Mouse (Mus musculus): ENCODE measurements around the gene Cmbl. TPM values are rescaled to one million over a fixed set of nuclear protein-coding genes. Genes with fewer than 3 reads are reported as not detected.
A peak's percentile ranks its signal among the peaks of the same experiment; 100 is the strongest.

Gene Cmbl
- polyA plus RNA-seq, 1 experiment from 2014 or later: 0.51 TPM

GRCm38 (mm10) chr15:31617261-31617660 lies 52.1 kb downstream of the Cmbl start:
- ChIA-PET CTCF (no interaction called here), POLR2A (no interaction called here)
- ATAC-seq (no peak), DNase-seq (ENCODE audit: low read depth, low spot score) (no peak)
- in situ Hi-C loops (cut with MboI; ENCODE audit: low pct_unique_long_range_greater_than_20kb): loop anchor here (25.0 kb wide), 2 partner anchors 620 to 1120 kb away; partner anchors contain the start of gene Sema5a
- no peaks in the 10 kb centered on the region for H3K27me3 ChIP-seq
- no peak for TF ChIP-seq CTCF (IDR thresholded peaks at IDR 0.05)

GRCm38 (mm10) chr15:31619521-31619920 lies 54.3 kb downstream of the Cmbl start:
- no peak for ATAC-seq

GRCm38 (mm10) chr15:31627277-31628154 lies 62.3 kb downstream of the Cmbl start:
- no peak for DNase-seq (ENCODE audit: low read depth, low spot score)
- TF ChIP-seq CTCF (IDR thresholded peaks at IDR 0.05): no peak
- no peak for ATAC-seq
- CTCF ChIA-PET: no interaction called here
- no peaks in the 10 kb centered on the region for H3K27me3 ChIP-seq
- POLR2A ChIA-PET: no interaction called here
- in situ Hi-C loops (cut with MboI; ENCODE audit: low pct_unique_long_range_greater_than_20kb): no loop called here

More at GRCm38 (mm10) chr15:31619521-31619920, 54.3 kb downstream of the Cmbl start:
- POLR2A ChIA-PET: no interaction called here
- no peak for DNase-seq (ENCODE audit: low read depth, low spot score)
- in situ Hi-C loops (cut with MboI; ENCODE audit: low pct_unique_long_range_greater_than_20kb): loop anchor here (25.0 kb wide), 2 partner anchors 618 to 1118 kb away; partner anchors contain the start of gene Sema5a
- CTCF ChIA-PET: interaction anchor here (0.9 to 1.3 kb wide), 2 partner anchors 9 to 11 kb away, joined by 3 read pairs; no protein-coding TSS in a partner anchor
- no peaks in the 10 kb centered on the region for H3K27me3 ChIP-seq
- no peak for TF ChIP-seq CTCF (IDR thresholded peaks at IDR 0.05)

- CTCF ChIA-PET: interaction anchor here (1.1 kb wide), 1 partner anchor 9 kb away, joined by 3 read pairs; no protein-coding TSS in a partner anchor
- no peak for TF ChIP-seq CTCF (IDR thresholded peaks at IDR 0.05)
- POLR2A ChIA-PET: no interaction called here
- in situ Hi-C loops (cut with MboI; ENCODE audit: low pct_unique_long_range_greater_than_20kb): no loop called here
- H3K27me3 ChIP-seq: no peaks in the 10 kb centered on the region
- DNase-seq (ENCODE audit: low read depth, low spot score) (no peak), ATAC-seq (no peak)
These were observed 63.0 kb downstream of the Cmbl start for GRCm38 (mm10) chr15:31628180-31628579.

GRCm38 (mm10) chr15:31629556-31629955 lies 64.4 kb downstream of the Cmbl start:
- ChIA-PET CTCF (interaction anchor here (0.9 kb wide), 1 partner anchor 9 kb away, joined by 3 read pairs; no protein-coding TSS in a partner anchor), POLR2A (no interaction called here)
- in situ Hi-C loops (cut with MboI; ENCODE audit: low pct_unique_long_range_greater_than_20kb): no loop called here
- H3K27me3 ChIP-seq: no peaks in the 10 kb centered on the region
- no peak for TF ChIP-seq CTCF (IDR thresholded peaks at IDR 0.05)
- no peak for DNase-seq (ENCODE audit: low read depth, low spot score)
- no peak for ATAC-seq

GRCm38 (mm10) chr15:31631396-31631858 lies 66.2 kb downstream of the Cmbl start:
- no peaks in the 10 kb centered on the region for H3K27me3 ChIP-seq
- ChIA-PET CTCF (no interaction called here), POLR2A (no interaction called here)
- DNase-seq (ENCODE audit: low read depth, low spot score) (no peak), ATAC-seq (no peak)
- TF ChIP-seq CTCF (IDR thresholded peaks at IDR 0.05): no peak
- in situ Hi-C loops (cut with MboI; ENCODE audit: low pct_unique_long_range_greater_than_20kb): no loop called here

- no peak for TF ChIP-seq CTCF (IDR thresholded peaks at IDR 0.05)
- ChIA-PET POLR2A (no interaction called here), CTCF (no interaction called here)
- ATAC-seq: peak; percentile 80
- peak; percentile 31 for DNase-seq (ENCODE audit: low read depth, low spot score)
- no peaks in the 10 kb centered on the region for H3K27me3 ChIP-seq
- in situ Hi-C loops (cut with MboI; ENCODE audit: low pct_unique_long_range_greater_than_20kb): no loop called here
These were observed 67.3 kb downstream of the Cmbl start for GRCm38 (mm10) chr15:31632478-31632877.

GRCm38 (mm10) chr15:31634582-31634981 lies 69.4 kb downstream of the Cmbl start:
- in situ Hi-C loops (cut with MboI; ENCODE audit: low pct_unique_long_range_greater_than_20kb): no loop called here
- POLR2A ChIA-PET: no interaction called here
- CTCF ChIA-PET: no interaction called here
- DNase-seq (ENCODE audit: low read depth, low spot score): no peak
- no peak for ATAC-seq
- no peaks in the 10 kb centered on the region for H3K27me3 ChIP-seq
- TF ChIP-seq CTCF (IDR thresholded peaks at IDR 0.05): no peak

GRCm38 (mm10) chr15:31636091-31636595 lies 71.0 kb downstream of the Cmbl start:
- DNase-seq (ENCODE audit: low read depth, low spot score) (no peak), ATAC-seq (peak; percentile 47)
- ChIA-PET CTCF (no interaction called here), POLR2A (no interaction called here)
- H3K27me3 ChIP-seq: no peaks in the 10 kb centered on the region
- in situ Hi-C loops (cut with MboI; ENCODE audit: low pct_unique_long_range_greater_than_20kb): no loop called here
- no peak for TF ChIP-seq CTCF (IDR thresholded peaks at IDR 0.05)

Other genes with a start within 250 kb of the Cmbl start
- 9.3 TPM for gene Ankrd33b, start 197.7 kb upstream of the Cmbl start, polyA plus RNA-seq (2021)
- gene Ropn1l, start 111.7 kb upstream of the Cmbl start, polyA plus RNA-seq (2021): 7.6 TPM
- 61.0 TPM for gene March6, start 34.3 kb upstream of the Cmbl start, polyA plus RNA-seq (2021)
- gene Cct5, start 36.4 kb downstream of the Cmbl start, polyA plus RNA-seq (2021): 407 TPM
- 13.3 TPM for gene Fam173b, start 36.5 kb downstream of the Cmbl start, polyA plus RNA-seq (2021)

All from Patski (cell line).